Mouse (Mus musculus) lung, postnatal 0 days (tissue): Measurements from ENCODE around the gene Gp1ba. TPM values are rescaled to one million over a fixed set of nuclear protein-coding genes. Genes with fewer than 3 reads are reported as not detected.
A peak's percentile ranks its signal among the peaks of the same experiment; 100 is the strongest.

ENCODE experiments used
- ATAC-seq: fragments of 200-750 bp; cut with Nextera tagmentation; 2 replicates; pipeline ENCODE4 v1.8.0; 2017; ENCODE audit warnings: moderate library complexity
- DNase-seq: peaks from one replicate; pipeline ENCODE4 v3.0.0-alpha.2; 2016; ENCODE audit warnings: low spot score
- H3K27ac ChIP-seq: fragments of 300-500 bp; sonication (generic); 2 replicates; pipeline ENCODE4 v1.5.1; 2014; ENCODE audit warnings: antibody characterized with exemption, mild to moderate bottlenecking, low read length, mixed read lengths
- H3K27me3 ChIP-seq: fragments of 300-500 bp; sonication (generic); replicated peaks from 2 replicates; pipeline ENCODE4 v1.6.1; 2014; ENCODE audit warnings: low read length, mixed read lengths; ENCODE audit not compliant: insufficient read depth
- H3K36me3 ChIP-seq: fragments of 300-500 bp; sonication (generic); 2 replicates; pipeline ENCODE4 v1.6.1; 2014; ENCODE audit warnings: low read length, mixed read lengths; ENCODE audit not compliant: insufficient read depth
- H3K4me1 ChIP-seq: fragments of 300-500 bp; sonication (generic); 2 replicates; pipeline ENCODE4 v1.6.1; 2014; ENCODE audit warnings: antibody characterized with exemption, low read depth, low read length, mixed read lengths; ENCODE audit not compliant: insufficient read depth
- H3K4me2 ChIP-seq: fragments of 300-500 bp; sonication (generic); replicated peaks from 2 replicates; pipeline ENCODE4 v1.6.1; 2014; ENCODE audit warnings: low read depth, mild to moderate bottlenecking, low read length, moderate library complexity, mixed read lengths
- H3K4me3 ChIP-seq: fragments of 300-500 bp; sonication (generic); 2 replicates; pipeline ENCODE4 v1.5.1; 2014; ENCODE audit warnings: low read depth, low read length
- H3K9ac ChIP-seq: fragments of 300-500 bp; sonication (generic); replicated peaks from 2 replicates; pipeline ENCODE4 v1.6.1; 2014; ENCODE audit warnings: low read depth, mild to moderate bottlenecking
- H3K9me3 ChIP-seq: fragments of 300-500 bp; sonication (generic); 2 replicates; pipeline ENCODE4 v1.6.1; 2016; ENCODE audit warnings: low read length, mixed read lengths
- CTCF ChIP-seq: IDR thresholded peaks from 2 replicates; pipeline ENCODE4 v1.5.1; 2016; ENCODE audit warnings: antibody characterized with exemption, mild to moderate bottlenecking
- EP300 ChIP-seq: IDR thresholded peaks from 2 replicates; pipeline ENCODE4 v1.6.1; 2016; ENCODE audit warnings: antibody characterized with exemption, mild to moderate bottlenecking, control low read depth
- WGBS: fragments of 180-500 bp; shearing (Covaris S2); extraction: QIAGEN DNeasy Blood & Tissue Kit; methylation state at CpG from one replicate; pipeline ENCODE4 v1.1.7; 2014; 5-methylcytosine and 5-hydroxymethylcytosine counted together
- polyA plus RNA-seq: library from polyadenylated mRNA; unstranded; fragments of >200 nt; fragmentation: Nextera tagmentation; extraction: Ambion mirVana; gene quantifications from 2 replicates; pipeline ENCODE4 v1.2.1, GENCODE M21; 2015

Gp1ba gene
- polyA plus RNA-seq, 1 experiment from 2014 or later: 0.66 TPM

DNA sequence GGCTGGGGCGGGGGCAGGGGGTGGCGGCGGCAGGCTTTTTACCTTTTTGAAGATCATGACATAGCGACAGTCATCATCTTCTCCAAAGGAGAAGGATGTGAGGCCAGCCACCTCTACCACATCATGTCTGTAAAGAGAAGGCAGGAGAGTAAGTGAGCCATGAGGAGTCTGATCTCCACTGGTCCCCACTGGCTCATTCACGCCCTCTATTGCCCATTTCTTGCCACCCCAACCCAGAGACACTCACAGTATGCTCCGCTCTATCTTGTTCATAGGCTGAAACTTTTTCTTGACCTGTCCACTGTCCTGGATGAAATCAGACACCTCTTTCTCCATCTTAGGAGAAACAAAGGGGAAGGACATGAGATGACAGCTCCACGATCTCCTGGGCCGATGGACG, 25.8 kb downstream of the Gp1ba start:
- ATAC-seq (no peak), DNase-seq (no peak)
- Histone ChIP-seq H3K4me2 (no peak overlapping the region), H3K4me1 (no peaks in the 10 kb centered on the region; the same call in 1 of the 2 replicates), H3K9ac (no peak overlapping the region), H3K4me3 (no peak overlapping the region), H3K36me3 (peaks cover 13% of the 10 kb centered on the region; the same call in 1 of the 2 replicates), H3K9me3 (no peaks in the 10 kb centered on the region), H3K27ac (no peak overlapping the region), H3K27me3 (no peaks in the 10 kb centered on the region)
- WGBS: 93% methylated on average over 9 of the region's 9 CpGs
- TF ChIP-seq EP300: no peak
- TF ChIP-seq CTCF: peak; percentile 24

DNA sequence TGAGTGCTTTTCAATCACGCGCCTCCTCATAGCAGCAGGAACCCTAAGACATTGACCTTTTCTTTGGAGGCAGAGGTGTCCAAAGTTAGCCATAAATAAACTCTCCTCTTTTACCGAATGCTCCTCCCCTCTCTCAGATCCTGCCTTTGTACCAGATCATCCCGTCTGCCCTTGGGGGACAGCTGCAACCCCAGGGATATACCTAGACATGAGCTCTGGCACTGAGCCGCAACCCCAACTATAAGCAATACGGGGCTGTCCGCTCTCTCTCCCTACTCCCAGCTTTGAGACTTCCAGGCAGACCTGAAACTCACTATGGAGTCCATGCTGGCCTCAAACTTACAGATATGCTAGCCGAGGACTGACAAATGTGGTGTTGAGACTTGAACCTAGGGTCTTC, 27.8 kb downstream of the Gp1ba start:
- 0 out of 2 replicates have a peak overlapping the region, but pooled peaks have one; percentile 55 for H3K27ac ChIP-seq
- ATAC-seq: no peak

DNA sequence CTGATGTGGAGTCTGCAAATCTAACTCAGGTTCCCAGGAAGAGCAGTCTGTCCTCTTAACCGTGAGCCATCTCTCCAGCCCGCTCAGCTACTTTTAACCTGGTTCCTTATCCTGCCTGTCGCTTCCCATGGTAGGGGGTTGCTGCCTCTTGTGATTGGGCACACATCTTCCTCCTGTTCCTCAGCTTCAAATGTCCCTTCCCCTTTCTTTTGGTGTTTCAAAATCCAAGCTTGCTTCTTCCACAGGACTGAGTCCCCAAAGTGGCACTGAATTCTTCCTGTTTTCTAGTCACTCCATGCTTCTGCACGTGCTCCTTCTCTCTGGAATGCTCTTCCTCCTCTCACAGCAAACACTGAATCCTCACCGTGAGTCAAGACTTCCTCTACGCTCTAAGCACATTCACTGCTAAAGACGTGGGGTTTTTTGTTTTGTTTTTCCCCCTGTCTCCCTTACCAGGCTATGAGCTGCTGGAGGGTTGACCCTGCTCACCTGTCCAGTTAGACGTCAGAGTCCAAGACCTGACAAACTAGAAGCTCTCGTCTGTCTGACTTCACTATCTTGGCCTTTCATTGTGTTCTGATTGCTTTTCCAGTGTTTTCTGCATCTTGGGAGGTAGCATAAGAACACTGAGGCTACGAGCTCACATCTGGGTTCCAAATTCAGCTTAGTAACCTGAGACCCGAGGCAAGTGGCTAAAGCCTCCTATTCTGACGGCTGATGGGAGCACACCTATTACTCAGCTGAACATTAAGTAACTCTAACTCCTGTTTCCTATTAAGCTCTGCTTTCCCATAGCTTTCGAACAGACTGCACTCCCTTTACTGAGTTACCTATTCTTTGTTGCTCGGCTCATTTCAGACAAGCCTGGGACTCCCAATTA, 28.6 kb downstream of the Gp1ba start:
- DNase-seq: peak; percentile 70
- Histone ChIP-seq H3K27me3 (no peaks in the 10 kb centered on the region), H3K36me3 (peaks cover 13% of the 10 kb centered on the region; the same call in 1 of the 2 replicates), H3K9ac (no peak overlapping the region), H3K4me1 (no peaks in the 10 kb centered on the region; the same call in 1 of the 2 replicates), H3K27ac (peak overlapping the region; percentile 72), H3K4me3 (peak overlapping the region; percentile 65; the same call in 1 of the 2 replicates), H3K4me2 (peak overlapping the region; percentile 97), H3K9me3 (no peaks in the 10 kb centered on the region)
- ATAC-seq: no peak
- TF ChIP-seq CTCF (no peak), EP300 (no peak)
- WGBS: 45% methylated on average over 14 of the region's 14 CpGs

More for the DNA sequence above, 27.8 kb downstream of the Gp1ba start:
- H3K27me3 ChIP-seq: no peaks in the 10 kb centered on the region
- H3K4me2 ChIP-seq: no peak overlapping the region
- no peak overlapping the region for H3K9ac ChIP-seq
- H3K4me1 ChIP-seq: no peaks in the 10 kb centered on the region; the same call in 1 of the 2 replicates
- 95% methylated on average over 8 of the region's 8 CpGs for WGBS
- no peak for DNase-seq
- H3K9me3 ChIP-seq: no peaks in the 10 kb centered on the region
- TF ChIP-seq CTCF: no peak
- TF ChIP-seq EP300: no peak
- no peak overlapping the region for H3K4me3 ChIP-seq
- peaks cover 13% of the 10 kb centered on the region; the same call in 1 of the 2 replicates for H3K36me3 ChIP-seq

DNA sequence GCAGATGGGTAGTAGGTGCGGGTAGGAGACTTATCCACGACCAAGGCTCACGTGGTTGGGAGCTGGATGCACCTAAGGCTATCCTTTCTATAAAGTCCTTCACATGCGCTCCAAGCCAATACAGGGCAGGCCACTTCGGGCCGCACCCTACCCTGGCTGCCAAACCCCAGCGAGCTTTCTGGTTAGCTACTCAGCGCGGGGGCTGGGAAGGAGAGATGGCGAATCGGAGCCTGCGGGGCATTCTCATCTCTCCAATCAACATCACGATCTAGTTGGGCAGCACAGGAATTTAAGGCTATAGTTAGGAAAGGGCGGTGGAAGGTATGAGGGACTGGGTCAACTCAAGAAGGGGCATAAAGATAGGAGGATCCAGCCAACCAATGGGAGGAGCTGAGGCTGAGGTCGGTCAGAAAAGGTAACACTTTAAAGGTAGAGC, 29.4 kb downstream of the Gp1ba start:
- Histone ChIP-seq H3K4me3 (peak overlapping the region; percentile 65), H3K4me2 (peak overlapping the region; percentile 97), H3K27ac (peak overlapping the region; percentile 72), H3K36me3 (peaks cover 13% of the 10 kb centered on the region; the same call in 1 of the 2 replicates), H3K9me3 (no peaks in the 10 kb centered on the region), H3K27me3 (no peaks in the 10 kb centered on the region), H3K4me1 (no peaks in the 10 kb centered on the region; the same call in 1 of the 2 replicates), H3K9ac (0 out of 2 replicates have a peak overlapping the region, but pooled peaks have one; percentile 13)
- ATAC-seq (peak; percentile 58; the same call in 1 of the 2 replicates), DNase-seq (no peak)
- peak; percentile 38; the same call in 1 of the 2 replicates for TF ChIP-seq EP300
- no peak for TF ChIP-seq CTCF
- WGBS: 0% methylated on average over 15 of the region's 15 CpGs

DNA sequence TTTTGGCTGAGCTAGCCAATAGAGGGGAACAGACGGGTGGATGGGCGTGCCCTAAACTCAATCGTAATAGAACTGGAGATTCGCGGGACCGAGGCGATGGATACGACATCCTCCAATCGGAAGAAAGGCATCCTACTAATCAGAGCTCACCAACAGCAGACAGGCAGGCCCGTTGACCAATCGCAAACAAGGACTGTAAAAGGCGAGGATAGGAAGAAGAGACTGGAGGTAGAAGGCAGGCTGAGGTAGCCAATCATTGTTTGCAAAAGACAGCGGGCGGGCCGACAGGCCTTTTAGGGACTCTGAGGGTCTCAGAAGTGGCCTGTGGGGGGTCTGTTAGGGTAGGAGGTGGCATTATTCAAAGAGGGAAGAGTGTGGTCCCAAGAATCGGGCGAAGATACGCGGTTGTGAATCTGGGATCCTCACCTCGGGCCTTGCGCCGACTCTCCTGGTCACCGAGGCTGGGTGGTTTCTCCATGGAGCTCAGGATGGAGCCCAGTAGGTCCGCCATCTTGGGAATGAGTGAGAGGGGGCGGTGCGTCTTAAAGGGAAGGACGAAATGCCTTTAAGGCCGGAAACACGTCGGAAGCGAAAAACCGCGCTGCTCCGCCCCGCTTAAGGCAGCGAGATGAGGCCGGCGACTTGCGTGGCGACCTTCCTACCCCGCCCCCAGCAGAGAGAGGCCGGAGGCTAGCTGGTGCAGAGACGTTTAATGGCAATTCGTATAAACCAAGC, 30.0 kb downstream of the Gp1ba start, which contains the start of gene Spag7:
Gene Spag7 (minus strand): TSS at position 646 of the 735 bp plus-strand sequence.
- TF ChIP-seq CTCF: 0 out of 2 replicates have a peak, but pooled peaks have one; percentile 7
- TF ChIP-seq EP300: peak; percentile 17
- Histone ChIP-seq H3K36me3 (peaks cover 16% of the 10 kb centered on the region; the same call in 1 of the 2 replicates), H3K4me3 (peak within 1 kb of the TSS; percentile 65), H3K4me2 (peak within 1 kb of the TSS; percentile 97), H3K27ac (peak within 1 kb of the TSS; percentile 94), H3K4me1 (no peaks in the 10 kb centered on the region; the same call in 1 of the 2 replicates), H3K9me3 (no peaks in the 10 kb centered on the region), H3K27me3 (no peaks in the 10 kb centered on the region), H3K9ac (peak within 1 kb of the TSS; percentile 68)
- under 1% methylated on average over 44 of the region's 44 CpGs for WGBS
- peak; percentile 100 for DNase-seq
- peak; percentile 95 for ATAC-seq
